Mouse (Mus musculus) liver, adult 2 months (tissue): ENCODE measurements around the gene Nos1ap.

Experiments used
- CTCF ChIP-seq: fragments of 200-500 bp; IDR thresholded peaks from 2 replicates; pipeline ENCODE4 v1.5.1; 2011; ENCODE audit warnings: low read depth, low read length, control low read depth
- POLR2A ChIP-seq: fragments of 200-500 bp; IDR thresholded peaks from 2 replicates; pipeline ENCODE4 v1.6.1; 2011; ENCODE audit warnings: low read length, control low read depth; ENCODE audit not compliant: insufficient read depth; ENCODE audit errors: extremely low read depth

DNA sequence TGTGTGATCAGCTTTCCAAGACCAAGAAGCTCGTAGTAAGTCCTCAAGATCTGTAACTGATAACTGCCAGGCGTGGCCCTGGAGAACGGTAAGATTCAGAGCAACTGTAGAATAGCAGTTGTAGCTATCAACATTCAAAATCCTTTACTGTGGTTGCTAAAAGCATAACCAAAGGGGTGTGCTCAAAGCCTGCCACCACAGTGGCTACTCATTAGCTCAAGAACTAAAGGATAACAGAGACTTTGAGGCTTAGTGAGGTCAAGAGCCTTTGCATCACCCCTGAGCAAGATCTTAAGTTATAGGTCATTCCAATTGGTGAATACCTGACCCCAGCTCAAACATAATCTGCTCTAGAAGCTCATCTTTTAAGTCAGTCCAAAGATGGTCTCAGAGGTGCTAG is 134.3 kb downstream of the Nos1ap start:
- TF ChIP-seq CTCF (no peak), POLR2A (no peak)
